Mouse (Mus musculus) kidney, postnatal 0 days (tissue): ENCODE data around the gene C9orf72. TPM values are rescaled to one million over a fixed set of nuclear protein-coding genes. Genes with fewer than 3 reads are reported as not detected.

ENCODE experiments used
- ATAC-seq: fragments of 200-750 bp; cut with Nextera tagmentation; replicated peaks from 2 replicates; pipeline ENCODE4 v1.8.0; 2017; ENCODE audit warnings: low read depth, moderate number of reproducible peaks, moderate TSS enrichment, moderate library complexity; ENCODE audit not compliant: low FRiP score
- DNase-seq: peaks from one replicate; pipeline ENCODE4 v3.0.0-alpha.2; 2016; ENCODE audit warnings: low spot score
- H3K27ac ChIP-seq: fragments of 300-500 bp; sonication (generic); 2 replicates; pipeline ENCODE4 v1.5.1; 2014; ENCODE audit warnings: mild to moderate bottlenecking
- H3K27me3 ChIP-seq: fragments of 300-500 bp; sonication (generic); 2 replicates; pipeline ENCODE4 v1.6.1; 2014; ENCODE audit warnings: low read length, mixed read lengths; ENCODE audit not compliant: insufficient read depth
- H3K36me3 ChIP-seq: fragments of 300-500 bp; sonication (generic); 2 replicates; pipeline ENCODE4 v1.6.1; 2014; ENCODE audit warnings: low read length, mixed read lengths; ENCODE audit not compliant: insufficient read depth
- H3K4me1 ChIP-seq: fragments of 300-500 bp; sonication (generic); replicated peaks from 2 replicates; pipeline ENCODE4 v1.6.1; 2014; ENCODE audit warnings: antibody characterized with exemption, low read length, mixed read lengths; ENCODE audit not compliant: insufficient read depth
- H3K4me2 ChIP-seq: fragments of 300-500 bp; sonication (generic); 2 replicates; pipeline ENCODE4 v1.6.1; 2014; ENCODE audit warnings: mild to moderate bottlenecking, low read length, moderate library complexity, mixed read lengths
- H3K4me3 ChIP-seq: fragments of 300-500 bp; sonication (generic); replicated peaks from 2 replicates; pipeline ENCODE4 v1.5.1; 2014; ENCODE audit warnings: low read depth, low read length
- H3K9ac ChIP-seq: fragments of 300-500 bp; sonication (generic); 2 replicates; pipeline ENCODE4 v1.6.1; 2014; ENCODE audit warnings: low read depth, low read length
- H3K9me3 ChIP-seq: fragments of 300-500 bp; sonication (generic); replicated peaks from 2 replicates; pipeline ENCODE4 v1.6.1; 2016; ENCODE audit warnings: low read length, inconsistent platforms, mixed read lengths
- CTCF ChIP-seq: IDR thresholded peaks from 2 replicates; pipeline ENCODE4 v1.5.1; 2016; ENCODE audit warnings: antibody characterized with exemption, low read depth, mild to moderate bottlenecking, moderate library complexity
- WGBS: fragments of 180-500 bp; shearing (Covaris S2); extraction: QIAGEN DNeasy Blood & Tissue Kit; methylation state at CpG from one replicate; pipeline ENCODE4 v1.1.7; 2014; 5-methylcytosine and 5-hydroxymethylcytosine counted together
- polyA plus RNA-seq: library from polyadenylated mRNA; unstranded; fragments of >200 nt; fragmentation: Nextera tagmentation; extraction: Ambion mirVana; gene quantifications from 2 replicates; pipeline ENCODE4 v1.2.1, GENCODE M21; 2015

Gene C9orf72
- polyA plus RNA-seq, 1 experiment from 2014 or later: 9.5 TPM

GRCm38 (mm10) chr4:35145726-35146125 is 80.2 kb downstream of the C9orf72 start:
- Histone ChIP-seq H3K27me3 (no peaks in the 10 kb centered on the region), H3K4me2 (no peak overlapping the region), H3K4me1 (no peaks in the 10 kb centered on the region), H3K27ac (no peak overlapping the region), H3K4me3 (no peak overlapping the region), H3K9me3 (no peaks in the 10 kb centered on the region), H3K9ac (no peak overlapping the region), H3K36me3 (no peaks in the 10 kb centered on the region)
- no peak for DNase-seq
- TF ChIP-seq CTCF: no peak
- 88% methylated on average over 10 of the region's 10 CpGs for WGBS
- ATAC-seq: no peak

GRCm38 (mm10) chr4:35143472-35144102 is 82.4 kb downstream of the C9orf72 start:
- WGBS: 55% methylated on average over 12 of the region's 12 CpGs
- no peak for ATAC-seq
- no peaks in the 10 kb centered on the region for H3K36me3 ChIP-seq
- DNase-seq: no peak
- no peak overlapping the region for H3K27ac ChIP-seq
- H3K9ac ChIP-seq: no peak overlapping the region
- H3K27me3 ChIP-seq: no peaks in the 10 kb centered on the region
- TF ChIP-seq CTCF: no peak
- H3K9me3 ChIP-seq: no peaks in the 10 kb centered on the region
- no peaks in the 10 kb centered on the region for H3K4me1 ChIP-seq
- no peak overlapping the region for H3K4me3 ChIP-seq
- H3K4me2 ChIP-seq: no peak overlapping the region

Other genes with a start within 250 kb of the C9orf72 start
- gene Ifnk, start 74.1 kb downstream of the C9orf72 start, polyA plus RNA-seq: not detected in 2 replicates
- gene Mob3b, start 68.7 kb downstream of the C9orf72 start, polyA plus RNA-seq: 13.1 and 13.7 TPM in 2 replicates